Mouse (Mus musculus) heart, embryonic 10.5 days (tissue): ENCODE measurements around the gene Mief1. TPM values are rescaled to one million over a fixed set of nuclear protein-coding genes. Genes with fewer than 3 reads are reported as not detected.

Source experiments
- DNase-seq: peaks from one replicate; pipeline ENCODE4 v3.0.0-alpha.2; 2017; ENCODE audit warnings: low spot score
- H3K27ac ChIP-seq: fragments of 300-500 bp; sonication (generic); 2 replicates; pipeline ENCODE4 v1.5.1; 2016; ENCODE audit warnings: mild to moderate bottlenecking
- H3K27me3 ChIP-seq: fragments of 300-500 bp; sonication (generic); 2 replicates; pipeline ENCODE4 v1.6.1; 2016; ENCODE audit warnings: mild to moderate bottlenecking; ENCODE audit not compliant: poor library complexity, insufficient read depth, severe bottlenecking
- H3K36me3 ChIP-seq: fragments of 300-500 bp; sonication (generic); 2 replicates; pipeline ENCODE4 v1.6.1; 2016; ENCODE audit warnings: mild to moderate bottlenecking, moderate library complexity
- H3K4me1 ChIP-seq: fragments of 300-500 bp; sonication (generic); 2 replicates; pipeline ENCODE4 v1.6.1; 2016; ENCODE audit warnings: mild to moderate bottlenecking
- H3K4me3 ChIP-seq: fragments of 300-500 bp; sonication (generic); 2 replicates; pipeline ENCODE4 v1.5.1; 2016; ENCODE audit warnings: mild to moderate bottlenecking, moderate library complexity
- H3K9me3 ChIP-seq: fragments of 300-500 bp; sonication (generic); 2 replicates; pipeline ENCODE4 v1.6.1; 2016; ENCODE audit warnings: mild to moderate bottlenecking, moderate library complexity
- WGBS: fragments of 180-500 bp; shearing (Covaris S2); methylation state at CpG from one replicate; pipeline ENCODE4 v1.1.7; 2016; 5-methylcytosine and 5-hydroxymethylcytosine counted together
- polyA plus RNA-seq: library from polyadenylated mRNA; unstranded; fragments of >200 nt; fragmentation: Nextera tagmentation; extraction: Ambion mirVana; gene quantifications from 2 replicates; pipeline ENCODE4 v1.2.1, GENCODE M21; 2016

Gene Mief1
- polyA plus RNA-seq, 1 experiment from 2014 or later = 31.0 TPM

- 14% methylated on average over 10 of the region's 10 CpGs for WGBS
- H3K36me3 ChIP-seq = peaks cover 3% of the 10 kb centered on the region
- H3K27me3 ChIP-seq = peaks cover 5% of the 10 kb centered on the region
- H3K9me3 ChIP-seq = no peaks in the 10 kb centered on the region
- H3K27ac ChIP-seq = no peak overlapping the region
- H3K4me3 ChIP-seq = no peak overlapping the region
- H3K4me1 ChIP-seq = peaks cover 10% of the 10 kb centered on the region
- no peak for DNase-seq
These were observed 17.9 kb upstream of the Mief1 start for GRCm38 (mm10) chr15:80215716-80216479.

GRCm38 (mm10) chr15:80216480-80216820 lies 17.4 kb upstream of the Mief1 start:
- peaks cover 5% of the 10 kb centered on the region for H3K27me3 ChIP-seq
- 0 out of 2 replicates have a peak, but pooled peaks cover 3% of the 10 kb centered on the region for H3K36me3 ChIP-seq
- 56% methylated on average over 9 of the region's 9 CpGs for WGBS
- peaks cover 10% of the 10 kb centered on the region for H3K4me1 ChIP-seq
- no peak overlapping the region for H3K27ac ChIP-seq
- DNase-seq = no peak
- no peak overlapping the region for H3K4me3 ChIP-seq
- H3K9me3 ChIP-seq = no peaks in the 10 kb centered on the region

- no peak overlapping the region for H3K4me3 ChIP-seq
- H3K27ac ChIP-seq = no peak overlapping the region
- no peaks in the 10 kb centered on the region for H3K9me3 ChIP-seq
- no peak for DNase-seq
- WGBS = 81% methylated on average over 10 of the region's 10 CpGs
- H3K27me3 ChIP-seq = peaks cover under 1% of the 10 kb centered on the region; the same call in 1 of the 2 replicates
- peaks cover 10% of the 10 kb centered on the region for H3K4me1 ChIP-seq
- H3K36me3 ChIP-seq = no peaks in the 10 kb centered on the region
These were observed 16.3 kb upstream of the Mief1 start for GRCm38 (mm10) chr15:80217476-80217875.

- peak; percentile 81 for DNase-seq
- Histone ChIP-seq H3K4me1 (peaks cover 20% of the 10 kb centered on the region), H3K27me3 (no peaks in the 10 kb centered on the region), H3K4me3 (peak overlapping the region; percentile 29; the same call in 1 of the 2 replicates), H3K36me3 (no peaks in the 10 kb centered on the region), H3K27ac (peak overlapping the region; percentile 74), H3K9me3 (no peaks in the 10 kb centered on the region)
- 30% methylated on average over 14 of the region's 14 CpGs for WGBS
These were observed 14.6 kb upstream of the Mief1 start for GRCm38 (mm10) chr15:80219211-80219610.

- H3K9me3 ChIP-seq = no peaks in the 10 kb centered on the region
- peaks cover 20% of the 10 kb centered on the region for H3K4me1 ChIP-seq
- no peaks in the 10 kb centered on the region for H3K36me3 ChIP-seq
- DNase-seq = no peak
- H3K27me3 ChIP-seq = no peaks in the 10 kb centered on the region
- 55% methylated on average over 4 of the region's 4 CpGs for WGBS
- peak overlapping the region; percentile 29; the same call in 1 of the 2 replicates for H3K4me3 ChIP-seq
- peak overlapping the region; percentile 74 for H3K27ac ChIP-seq
These were observed 13.8 kb upstream of the Mief1 start for GRCm38 (mm10) chr15:80219705-80220657.

GRCm38 (mm10) chr15:80221031-80221430 lies 12.8 kb upstream of the Mief1 start:
- peaks cover 20% of the 10 kb centered on the region for H3K4me1 ChIP-seq
- H3K9me3 ChIP-seq = no peaks in the 10 kb centered on the region
- WGBS = 57% methylated on average over 8 of the region's 8 CpGs
- no peak overlapping the region for H3K27ac ChIP-seq
- DNase-seq = no peak
- H3K27me3 ChIP-seq = no peaks in the 10 kb centered on the region
- H3K36me3 ChIP-seq = no peaks in the 10 kb centered on the region
- H3K4me3 ChIP-seq = no peak overlapping the region

GRCm38 (mm10) chr15:80223751-80224150 lies 10.1 kb upstream of the Mief1 start:
- WGBS = 66% methylated on average over 7 of the region's 7 CpGs
- H3K9me3 ChIP-seq = no peaks in the 10 kb centered on the region
- no peaks in the 10 kb centered on the region for H3K27me3 ChIP-seq
- H3K4me3 ChIP-seq = no peak overlapping the region
- H3K4me1 ChIP-seq = peaks cover 19% of the 10 kb centered on the region
- no peak for DNase-seq
- H3K27ac ChIP-seq = no peak overlapping the region
- H3K36me3 ChIP-seq = no peaks in the 10 kb centered on the region

GRCm38 (mm10) chr15:80225208-80225607 lies 8.6 kb upstream of the Mief1 start:
- Histone ChIP-seq H3K4me1 (0 out of 2 replicates have a peak, but pooled peaks cover 9% of the 10 kb centered on the region), H3K27me3 (no peaks in the 10 kb centered on the region), H3K27ac (no peak overlapping the region), H3K9me3 (no peaks in the 10 kb centered on the region), H3K4me3 (no peak overlapping the region), H3K36me3 (no peaks in the 10 kb centered on the region)
- DNase-seq = peak; percentile 87
- 23% methylated on average over 9 of the region's 9 CpGs for WGBS

GRCm38 (mm10) chr15:80225796-80226195 lies 8.0 kb upstream of the Mief1 start:
- no peaks in the 10 kb centered on the region for H3K36me3 ChIP-seq
- H3K27me3 ChIP-seq = no peaks in the 10 kb centered on the region
- DNase-seq = no peak
- H3K4me3 ChIP-seq = no peak overlapping the region
- 46% methylated on average over 2 of the region's 2 CpGs for WGBS
- H3K27ac ChIP-seq = no peak overlapping the region
- H3K4me1 ChIP-seq = 0 out of 2 replicates have a peak, but pooled peaks cover 9% of the 10 kb centered on the region
- no peaks in the 10 kb centered on the region for H3K9me3 ChIP-seq

GRCm38 (mm10) chr15:80228071-80228800 lies 5.6 kb upstream of the Mief1 start:
- H3K4me3 ChIP-seq = no peak overlapping the region
- no peak for DNase-seq
- peaks cover 9% of the 10 kb centered on the region for H3K4me1 ChIP-seq
- 76% methylated on average over 17 of the region's 17 CpGs for WGBS
- H3K9me3 ChIP-seq = no peaks in the 10 kb centered on the region
- no peaks in the 10 kb centered on the region for H3K27me3 ChIP-seq
- H3K36me3 ChIP-seq = no peaks in the 10 kb centered on the region
- H3K27ac ChIP-seq = no peak overlapping the region

- H3K27me3 ChIP-seq = no peaks in the 10 kb centered on the region
- peaks cover 21% of the 10 kb centered on the region for H3K36me3 ChIP-seq
- 63% methylated on average over 2 of the region's 2 CpGs for WGBS
- DNase-seq = no peak
- H3K9me3 ChIP-seq = no peaks in the 10 kb centered on the region
- H3K4me3 ChIP-seq = no peak overlapping the region
- no peak overlapping the region for H3K27ac ChIP-seq
- peaks cover 22% of the 10 kb centered on the region for H3K4me1 ChIP-seq
These were observed 1.5 kb upstream of the Mief1 start for GRCm38 (mm10) chr15:80232331-80232730.

GRCm38 (mm10) chr15:80233053-80233452 lies 765 bp upstream of the Mief1 start:
- WGBS = 71% methylated on average over 4 of the region's 4 CpGs
- peaks cover 26% of the 10 kb centered on the region for H3K36me3 ChIP-seq
- peak overlapping the region; percentile 98; the same call in 1 of the 2 replicates for H3K27ac ChIP-seq
- peak overlapping the region; percentile 96; the same call in 1 of the 2 replicates for H3K4me3 ChIP-seq
- peaks cover 22% of the 10 kb centered on the region for H3K4me1 ChIP-seq
- no peak for DNase-seq
- no peaks in the 10 kb centered on the region for H3K9me3 ChIP-seq
- no peaks in the 10 kb centered on the region for H3K27me3 ChIP-seq
